Mouse (Mus musculus) stomach, postnatal 0 days (tissue): ENCODE results near the gene Ube2k.

Experiments
- CTCF ChIP-seq: IDR thresholded peaks from 2 replicates; pipeline ENCODE4 v1.5.1; 2016; ENCODE audit warnings: antibody characterized with exemption, low read depth, mild to moderate bottlenecking, moderate library complexity
- EP300 ChIP-seq: optimal IDR thresholded peaks from 2 replicates; pipeline ENCODE3; 2016; ENCODE audit warnings: antibody characterized with exemption

DNA sequence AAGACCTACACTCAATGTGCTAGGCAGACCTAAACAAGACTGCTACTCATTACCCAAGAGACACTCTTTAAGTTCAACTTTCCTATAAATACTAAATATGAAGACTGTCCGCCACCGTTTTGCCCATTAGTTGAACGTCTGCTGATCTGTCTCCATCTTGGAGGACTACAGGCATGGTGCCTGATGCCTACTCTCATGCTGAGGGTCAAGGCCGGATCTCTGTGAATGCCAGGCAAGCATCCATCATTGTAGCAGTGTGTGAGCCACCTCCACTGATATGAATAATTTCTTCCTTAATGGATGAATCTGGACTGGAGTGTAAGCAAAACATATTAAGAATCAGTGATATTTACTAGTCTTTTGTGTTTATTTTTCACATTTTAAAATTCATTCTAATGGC, 73.5 kb downstream of the Ube2k start:
- no peak for TF ChIP-seq EP300
- TF ChIP-seq CTCF = no peak
